Mouse (Mus musculus) embryonic facial prominence, embryonic 13.5 days (tissue): Measurements from ENCODE around the gene Pde1c. TPM values are rescaled to one million over a fixed set of nuclear protein-coding genes. Genes with fewer than 3 reads are reported as not detected.

Experiments
- ATAC-seq: fragments of 200-750 bp; cut with Nextera tagmentation; 2 replicates; pipeline ENCODE4 v1.8.0; 2017; ENCODE audit warnings: low read depth; ENCODE audit not compliant: insufficient number of reproducible peaks, insufficient read depth, low FRiP score, low TSS enrichment
- H3K27ac ChIP-seq: fragments of 300-500 bp; sonication (generic); 2 replicates; pipeline ENCODE4 v1.5.1; 2015; ENCODE audit warnings: moderate library complexity, mild to moderate bottlenecking, inconsistent platforms
- H3K27me3 ChIP-seq: fragments of 300-500 bp; sonication (generic); 2 replicates; pipeline ENCODE4 v1.6.1; 2015; ENCODE audit warnings: mild to moderate bottlenecking, inconsistent platforms
- H3K36me3 ChIP-seq: fragments of 300-500 bp; sonication (generic); 2 replicates; pipeline ENCODE4 v1.6.1; 2015; ENCODE audit warnings: mild to moderate bottlenecking, inconsistent platforms
- H3K4me1 ChIP-seq: fragments of 300-500 bp; sonication (generic); 2 replicates; pipeline ENCODE4 v1.6.1; 2015; ENCODE audit warnings: inconsistent platforms
- H3K4me2 ChIP-seq: fragments of 300-500 bp; sonication (generic); 2 replicates; pipeline ENCODE4 v1.6.1; 2015; ENCODE audit warnings: moderate library complexity, mild to moderate bottlenecking, inconsistent platforms
- H3K4me3 ChIP-seq: fragments of 300-500 bp; sonication (generic); 2 replicates; pipeline ENCODE4 v1.5.1; 2015; ENCODE audit warnings: mild to moderate bottlenecking, inconsistent platforms
- H3K9ac ChIP-seq: fragments of 300-500 bp; sonication (generic); 2 replicates; pipeline ENCODE4 v1.6.1; 2015; ENCODE audit warnings: mild to moderate bottlenecking, inconsistent platforms
- H3K9me3 ChIP-seq: fragments of 300-500 bp; sonication (generic); 2 replicates; pipeline ENCODE4 v1.6.1; 2016; ENCODE audit warnings: inconsistent platforms
- WGBS: fragments of 180-500 bp; shearing (Covaris S2); methylation state at CpG from one replicate; pipeline ENCODE4 v1.1.7; 2015; ENCODE audit warnings: mixed read lengths; 5-methylcytosine and 5-hydroxymethylcytosine counted together
- polyA plus RNA-seq: library from polyadenylated mRNA; unstranded; fragments of >200 nt; fragmentation: Nextera tagmentation; extraction: Ambion mirVana; gene quantifications from 2 replicates; pipeline ENCODE4 v1.2.1, GENCODE M21; 2015

Pde1c gene
- polyA plus RNA-seq, 1 experiment from 2014 or later, result 1.9 TPM

DNA sequence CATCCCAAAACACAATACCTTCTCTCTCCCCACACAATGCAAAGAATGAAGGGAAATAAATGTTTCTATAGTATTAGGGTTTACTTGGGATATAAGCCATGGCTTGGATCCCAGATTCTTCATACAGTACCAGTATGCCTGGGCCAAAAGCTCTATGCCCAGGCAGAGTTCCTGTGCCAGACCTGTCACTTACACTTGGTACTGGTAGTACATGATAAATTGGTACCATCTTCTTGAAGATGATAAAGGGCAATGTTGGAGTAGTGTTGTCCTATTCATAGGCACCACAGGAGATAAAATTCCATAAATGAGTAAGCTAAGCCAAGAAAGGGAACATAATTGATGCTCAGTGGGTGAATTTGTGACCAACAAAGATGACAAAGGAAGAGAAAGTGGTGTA is 258.6 kb downstream of the Pde1c start:
- no peak overlapping the region for H3K27ac ChIP-seq
- no peak overlapping the region for H3K9ac ChIP-seq
- ATAC-seq, result no peak
- H3K9me3 ChIP-seq, result no peaks in the 10 kb centered on the region
- no peaks in the 10 kb centered on the region for H3K4me1 ChIP-seq
- H3K4me3 ChIP-seq, result no peak overlapping the region
- H3K36me3 ChIP-seq, result no peaks in the 10 kb centered on the region
- no peaks in the 10 kb centered on the region for H3K27me3 ChIP-seq
- no peak overlapping the region for H3K4me2 ChIP-seq

DNA sequence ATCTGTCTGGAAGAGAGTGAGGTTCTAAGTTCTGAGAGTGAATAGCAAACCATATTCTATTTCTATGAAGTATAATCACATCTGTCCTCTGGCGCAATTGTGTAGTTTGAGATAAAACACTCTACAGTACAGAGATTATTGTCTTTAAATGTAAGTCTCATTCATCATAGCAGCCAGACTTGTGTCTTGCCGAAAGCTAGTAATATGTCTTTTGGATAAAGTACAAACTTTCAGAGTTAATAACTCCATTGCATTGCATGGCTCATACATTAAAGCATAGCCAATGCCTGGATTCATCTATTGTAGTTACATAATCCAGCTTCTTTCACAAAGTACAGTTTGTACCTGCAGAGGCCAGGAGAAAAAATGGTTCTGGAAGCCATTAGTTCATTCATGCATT is 262.8 kb downstream of the Pde1c start:
- Histone ChIP-seq H3K27me3 (no peaks in the 10 kb centered on the region), H3K4me3 (no peak overlapping the region), H3K9ac (no peak overlapping the region), H3K4me1 (no peaks in the 10 kb centered on the region), H3K27ac (no peak overlapping the region), H3K36me3 (no peaks in the 10 kb centered on the region), H3K9me3 (no peaks in the 10 kb centered on the region), H3K4me2 (no peak overlapping the region)
- no peak for ATAC-seq
- 88% methylated on average over 2 of the region's 2 CpGs for WGBS

DNA sequence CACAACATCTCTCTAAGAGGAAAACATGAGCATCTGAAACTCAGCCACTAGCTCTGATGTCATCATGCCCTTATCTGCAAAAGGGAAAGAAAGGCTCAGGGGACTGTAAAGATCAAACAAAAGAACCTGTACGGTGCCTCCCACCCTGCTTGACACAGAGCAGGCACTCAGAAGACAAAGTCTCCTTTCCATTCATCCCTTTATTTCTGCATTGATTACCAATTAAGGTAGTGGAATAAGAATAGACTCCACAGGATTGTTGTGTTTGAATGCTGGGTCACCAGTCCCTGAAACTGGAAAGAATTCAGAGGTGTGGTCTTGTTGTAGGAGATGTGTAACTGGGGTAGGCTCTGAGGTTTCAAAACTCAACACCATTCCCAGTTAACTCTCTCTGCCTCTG is 276.7 kb downstream of the Pde1c start:
- H3K4me1 ChIP-seq, result no peaks in the 10 kb centered on the region
- no peaks in the 10 kb centered on the region for H3K27me3 ChIP-seq
- no peak overlapping the region for H3K27ac ChIP-seq
- no peaks in the 10 kb centered on the region for H3K9me3 ChIP-seq
- no peak overlapping the region for H3K4me3 ChIP-seq
- WGBS, result 76% methylated on average over 1 of the region's 1 CpGs
- no peaks in the 10 kb centered on the region for H3K36me3 ChIP-seq
- no peak for ATAC-seq
- no peak overlapping the region for H3K4me2 ChIP-seq
- no peak overlapping the region for H3K9ac ChIP-seq

- no peak overlapping the region for H3K27ac ChIP-seq
- H3K4me2 ChIP-seq, result no peak overlapping the region
- no peaks in the 10 kb centered on the region for H3K27me3 ChIP-seq
- H3K9ac ChIP-seq, result no peak overlapping the region
- 71% methylated on average over 2 of the region's 2 CpGs for WGBS
- H3K36me3 ChIP-seq, result no peaks in the 10 kb centered on the region
- no peaks in the 10 kb centered on the region for H3K9me3 ChIP-seq
- no peak for ATAC-seq
- no peak overlapping the region for H3K4me3 ChIP-seq
- no peaks in the 10 kb centered on the region for H3K4me1 ChIP-seq
Observed at GRCm38 (mm10) chr6:56289307-56289706, 279.6 kb downstream of the Pde1c start.

DNA sequence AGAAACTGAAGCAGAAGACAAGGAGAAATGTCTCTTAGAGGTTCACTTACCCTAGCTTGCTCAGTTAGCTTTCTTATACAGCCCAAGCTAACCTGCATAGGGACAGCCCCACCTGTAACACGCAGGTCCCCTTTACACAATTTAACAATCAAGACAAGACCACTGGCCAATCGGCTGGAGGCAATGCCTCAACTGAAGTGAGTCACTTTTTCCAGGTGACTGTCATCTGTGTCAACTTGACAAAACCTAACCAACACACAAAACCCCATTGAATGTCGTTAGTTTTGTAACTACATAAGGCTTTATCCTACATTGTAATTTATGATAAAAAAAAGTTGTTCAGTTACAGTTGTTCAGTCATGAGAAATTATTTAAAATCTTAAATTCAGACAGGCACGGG is 284.1 kb downstream of the Pde1c start:
- Histone ChIP-seq H3K27me3 (no peaks in the 10 kb centered on the region), H3K27ac (no peak overlapping the region), H3K4me3 (no peak overlapping the region), H3K9ac (no peak overlapping the region), H3K9me3 (no peaks in the 10 kb centered on the region), H3K4me2 (no peak overlapping the region), H3K4me1 (no peaks in the 10 kb centered on the region), H3K36me3 (no peaks in the 10 kb centered on the region)
- no peak for ATAC-seq
- 82% methylated on average over 4 of the region's 4 CpGs for WGBS

GRCm38 (mm10) chr6:56275461-56275860 is 293.4 kb downstream of the Pde1c start:
- H3K9me3 ChIP-seq, result no peaks in the 10 kb centered on the region
- no peak for ATAC-seq
- H3K36me3 ChIP-seq, result no peaks in the 10 kb centered on the region
- no peaks in the 10 kb centered on the region for H3K27me3 ChIP-seq
- H3K4me1 ChIP-seq, result no peaks in the 10 kb centered on the region
- no peak overlapping the region for H3K27ac ChIP-seq
- H3K4me3 ChIP-seq, result no peak overlapping the region
- no peak overlapping the region for H3K4me2 ChIP-seq
- no peak overlapping the region for H3K9ac ChIP-seq
- WGBS, result 72% methylated on average over 1 of the region's 1 CpGs

DNA sequence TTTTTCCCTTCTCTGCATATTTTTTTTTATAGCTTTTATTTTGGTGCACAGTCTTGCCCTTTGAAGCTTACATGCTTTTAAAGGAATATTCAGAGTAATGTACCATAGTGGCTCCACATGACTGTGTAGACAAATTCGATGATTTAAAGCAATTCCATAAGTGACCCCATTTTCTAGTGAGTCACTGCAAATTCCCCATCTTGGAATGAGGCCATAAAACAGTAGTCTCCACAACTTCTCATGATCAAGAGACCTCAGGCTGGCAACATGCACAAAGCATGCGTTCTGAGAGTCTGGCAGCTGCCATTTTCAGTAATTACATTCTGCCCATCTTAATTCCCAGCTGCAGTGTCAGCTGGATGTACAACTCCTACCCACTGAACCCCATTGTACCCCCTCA is 297.2 kb downstream of the Pde1c start:
- Histone ChIP-seq H3K4me1 (no peaks in the 10 kb centered on the region), H3K9me3 (no peaks in the 10 kb centered on the region), H3K4me3 (no peak overlapping the region), H3K9ac (no peak overlapping the region), H3K27ac (no peak overlapping the region), H3K36me3 (no peaks in the 10 kb centered on the region), H3K4me2 (no peak overlapping the region), H3K27me3 (no peaks in the 10 kb centered on the region)
- 63% methylated on average over 2 of the region's 2 CpGs for WGBS
- ATAC-seq, result no peak

DNA sequence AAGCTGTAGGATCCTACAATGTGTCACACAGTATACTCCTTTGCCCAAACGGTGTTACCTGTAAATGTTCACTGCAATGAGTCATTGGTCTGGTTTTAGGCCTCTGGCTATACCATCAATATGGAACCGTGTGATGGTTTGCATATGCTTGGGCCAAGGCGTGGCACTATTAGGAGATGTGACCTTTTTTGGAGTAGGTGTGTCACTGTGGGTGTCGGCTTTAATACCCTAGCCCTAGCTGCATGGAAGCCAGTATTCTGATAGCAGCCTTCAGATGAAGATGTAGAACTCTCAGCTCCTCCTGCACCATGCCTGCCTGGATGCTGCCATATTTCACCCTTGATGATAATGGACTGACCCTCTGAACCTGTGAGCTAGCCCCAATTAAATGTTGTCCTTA is 304.4 kb downstream of the Pde1c start:
- Histone ChIP-seq H3K4me1 (no peaks in the 10 kb centered on the region), H3K9me3 (no peaks in the 10 kb centered on the region), H3K4me3 (no peak overlapping the region), H3K27ac (no peak overlapping the region), H3K4me2 (no peak overlapping the region), H3K9ac (no peak overlapping the region), H3K36me3 (no peaks in the 10 kb centered on the region), H3K27me3 (no peaks in the 10 kb centered on the region)
- no peak for ATAC-seq
- WGBS, result 89% methylated on average over 4 of the region's 4 CpGs

GRCm38 (mm10) chr6:56260118-56260517 is 308.8 kb downstream of the Pde1c start:
- H3K9ac ChIP-seq, result no peak overlapping the region
- no peaks in the 10 kb centered on the region for H3K36me3 ChIP-seq
- H3K4me2 ChIP-seq, result no peak overlapping the region
- no peak overlapping the region for H3K4me3 ChIP-seq
- no peaks in the 10 kb centered on the region for H3K27me3 ChIP-seq
- ATAC-seq, result no peak
- H3K4me1 ChIP-seq, result no peaks in the 10 kb centered on the region
- no peak overlapping the region for H3K27ac ChIP-seq
- H3K9me3 ChIP-seq, result no peaks in the 10 kb centered on the region
- WGBS, result 75% methylated on average over 3 of the region's 3 CpGs

DNA sequence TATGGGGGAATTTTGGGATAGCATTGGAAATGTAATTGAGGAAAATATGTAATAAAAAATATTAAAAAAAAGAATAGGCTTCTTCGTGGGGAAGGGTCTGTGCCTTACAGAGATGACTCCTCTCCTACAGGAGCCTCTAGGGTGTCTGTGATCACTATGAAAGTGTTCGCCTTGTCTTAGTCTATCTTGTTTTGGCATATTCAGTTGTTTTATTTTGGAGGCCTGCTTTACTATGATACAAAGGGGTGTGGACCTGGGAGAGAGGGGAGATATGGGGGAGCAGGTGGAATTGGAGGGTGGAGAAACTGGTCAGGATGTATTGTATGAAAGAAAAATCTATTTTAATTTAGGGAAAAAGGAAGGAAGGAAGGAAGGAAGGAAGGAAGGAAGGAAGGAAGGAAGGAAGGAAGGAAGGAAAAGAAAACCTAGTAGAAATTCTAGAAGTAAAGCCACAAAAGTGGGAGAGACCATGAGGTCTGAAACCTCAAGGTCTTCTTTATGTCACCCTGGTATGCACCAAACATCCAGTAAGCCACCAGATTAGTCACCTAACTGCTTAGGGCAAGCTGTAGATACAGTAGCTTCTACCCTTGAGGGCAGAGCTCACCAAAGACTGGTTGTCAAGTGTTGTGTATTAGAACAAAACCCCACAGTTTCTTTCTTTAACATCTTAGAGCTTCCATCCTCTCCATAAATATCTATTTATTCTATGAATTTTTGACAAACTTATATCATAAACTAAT is 311.2 kb downstream of the Pde1c start:
- H3K4me2 ChIP-seq, result no peak overlapping the region
- ATAC-seq, result no peak
- H3K4me1 ChIP-seq, result no peaks in the 10 kb centered on the region
- 95% methylated on average over 2 of the region's 2 CpGs for WGBS
- no peak overlapping the region for H3K27ac ChIP-seq
- no peaks in the 10 kb centered on the region for H3K27me3 ChIP-seq
- no peaks in the 10 kb centered on the region for H3K36me3 ChIP-seq
- H3K4me3 ChIP-seq, result no peak overlapping the region
- H3K9ac ChIP-seq, result no peak overlapping the region
- H3K9me3 ChIP-seq, result no peaks in the 10 kb centered on the region

GRCm38 (mm10) chr6:56250091-56250490 is 318.8 kb downstream of the Pde1c start:
- no peak overlapping the region for H3K9ac ChIP-seq
- ATAC-seq, result no peak
- H3K27ac ChIP-seq, result no peak overlapping the region
- no peak overlapping the region for H3K4me3 ChIP-seq
- H3K9me3 ChIP-seq, result no peaks in the 10 kb centered on the region
- H3K4me1 ChIP-seq, result no peaks in the 10 kb centered on the region
- no peaks in the 10 kb centered on the region for H3K27me3 ChIP-seq
- no peak overlapping the region for H3K4me2 ChIP-seq
- H3K36me3 ChIP-seq, result no peaks in the 10 kb centered on the region
- 84% methylated on average over 3 of the region's 3 CpGs for WGBS

- no peak for ATAC-seq
- no peak overlapping the region for H3K27ac ChIP-seq
- no peaks in the 10 kb centered on the region for H3K4me1 ChIP-seq
- no peak overlapping the region for H3K4me2 ChIP-seq
- no peaks in the 10 kb centered on the region for H3K9me3 ChIP-seq
- no peaks in the 10 kb centered on the region for H3K27me3 ChIP-seq
- H3K9ac ChIP-seq, result no peak overlapping the region
- H3K4me3 ChIP-seq, result no peak overlapping the region
- WGBS, result 60% methylated on average over 1 of the region's 1 CpGs
- no peaks in the 10 kb centered on the region for H3K36me3 ChIP-seq
Observed at GRCm38 (mm10) chr6:56191426-56192140, 377.3 kb downstream of the Pde1c start.
